Mouse (Mus musculus): Measurements from ENCODE around the gene Cnn3. TPM values are rescaled to one million over a fixed set of nuclear protein-coding genes. Genes with fewer than 3 reads are reported as not detected.
A peak's percentile ranks its signal among the peaks of the same experiment; 100 is the strongest.

The Cnn3 gene
- total RNA-seq, 2 experiments from 2014 or later: 65.0 to 67.9 TPM

GRCm38 (mm10) chr3:121416171-121417154, 9.8 kb upstream of the Cnn3 start:
- intact Hi-C loops (cut with DNase I): no loop called here
- no peak for DNase-seq (ENCODE audit: low spot score in 2 of 2)

GRCm38 (mm10) chr3:121417379-121418250, 8.7 kb upstream of the Cnn3 start:
- intact Hi-C loops (cut with DNase I): no loop called here
- DNase-seq (ENCODE audit: low spot score in 2 of 2): no peak

GRCm38 (mm10) chr3:121418251-121418601, 8.1 kb upstream of the Cnn3 start:
- DNase-seq (ENCODE audit: low spot score in 2 of 2): no peak
- intact Hi-C loops (cut with DNase I): no loop called here

- intact Hi-C loops (cut with DNase I): no loop called here
- no peak for DNase-seq (ENCODE audit: low spot score in 2 of 2)
Measured at GRCm38 (mm10) chr3:121418850-121419435, 7.4 kb upstream of the Cnn3 start.

- intact Hi-C loops (cut with DNase I): loop anchor here (10.0 kb wide), 1 partner anchor 88 kb away; no protein-coding TSS in a partner anchor
- DNase-seq (ENCODE audit: low spot score in 2 of 2): no peak
Measured at GRCm38 (mm10) chr3:121422405-121422804, 3.9 kb upstream of the Cnn3 start.

GRCm38 (mm10) chr3:121426621-121427519, 573 bp downstream of the Cnn3 start:
- intact Hi-C loops (cut with DNase I): loop anchor here (2.0 to 10.0 kb wide), 2 partner anchors 92 to 120 kb away; no protein-coding TSS in a partner anchor

GRCm38 (mm10) chr3:121427520-121427908, 1.2 kb downstream of the Cnn3 start:
- DNase-seq (ENCODE audit: low spot score in 2 of 2): peak; percentile 37 to 52
- intact Hi-C loops (cut with DNase I): loop anchor here (2.0 to 10.0 kb wide), 2 partner anchors 93 to 121 kb away; no protein-coding TSS in a partner anchor

More at GRCm38 (mm10) chr3:121426621-121427519, 573 bp downstream of the Cnn3 start:
- peak; percentile 56 to 63 for DNase-seq (ENCODE audit: low spot score in 2 of 2)

GRCm38 (mm10) chr3:121428230-121428629, 1.9 kb downstream of the Cnn3 start:
- no peak for DNase-seq (ENCODE audit: low spot score in 2 of 2)
- intact Hi-C loops (cut with DNase I): loop anchor here (10.0 kb wide), 1 partner anchor 93 kb away; no protein-coding TSS in a partner anchor

- intact Hi-C loops (cut with DNase I): loop anchor here (10.0 kb wide), 1 partner anchor 94 kb away; no protein-coding TSS in a partner anchor
- no peak for DNase-seq (ENCODE audit: low spot score in 2 of 2)
Measured at GRCm38 (mm10) chr3:121428696-121429259, 2.5 kb downstream of the Cnn3 start.

GRCm38 (mm10) chr3:121429469-121429868, 3.2 kb downstream of the Cnn3 start:
- DNase-seq (ENCODE audit: low spot score in 2 of 2): no peak
- intact Hi-C loops (cut with DNase I): loop anchor here (10.0 kb wide), 1 partner anchor 95 kb away; no protein-coding TSS in a partner anchor

GRCm38 (mm10) chr3:121430289-121430936, 4.1 kb downstream of the Cnn3 start:
- no peak for DNase-seq (ENCODE audit: low spot score in 2 of 2)
- intact Hi-C loops (cut with DNase I): no loop called here

- no peak for DNase-seq (ENCODE audit: low spot score in 2 of 2)
- intact Hi-C loops (cut with DNase I): no loop called here
Measured at GRCm38 (mm10) chr3:121433359-121433758, 7.1 kb downstream of the Cnn3 start.

- no peak for DNase-seq (ENCODE audit: low spot score in 2 of 2)
- intact Hi-C loops (cut with DNase I): loop anchor here (2.0 kb wide), 1 partner anchor 65 kb away; no protein-coding TSS in a partner anchor
Measured at GRCm38 (mm10) chr3:121433968-121434533, 7.8 kb downstream of the Cnn3 start.

- intact Hi-C loops (cut with DNase I): loop anchor here (2.0 kb wide), 1 partner anchor 64 kb away; no protein-coding TSS in a partner anchor
- no peak for DNase-seq (ENCODE audit: low spot score in 2 of 2)
Measured at GRCm38 (mm10) chr3:121435296-121435695, 9.0 kb downstream of the Cnn3 start.

GRCm38 (mm10) chr3:121437070-121437469, 10.8 kb downstream of the Cnn3 start:
- intact Hi-C loops (cut with DNase I): no loop called here
- no peak for DNase-seq (ENCODE audit: low spot score in 2 of 2)

- intact Hi-C loops (cut with DNase I): no loop called here
- DNase-seq (ENCODE audit: low spot score in 2 of 2): no peak
Measured at GRCm38 (mm10) chr3:121437996-121438395, 11.7 kb downstream of the Cnn3 start.

- intact Hi-C loops (cut with DNase I): no loop called here
- DNase-seq (ENCODE audit: low spot score in 2 of 2): no peak
Measured at GRCm38 (mm10) chr3:121439623-121440161, 13.4 kb downstream of the Cnn3 start.

Data from left cerebral cortex, postnatal 14 days (tissue).